Mouse (Mus musculus) brain, embryonic 14.5 days (tissue): ENCODE measurements around the gene Cirbp. TPM values are rescaled to one million over a fixed set of nuclear protein-coding genes. Genes with fewer than 3 reads are reported as not detected.

Experiments
- DNase-seq: peaks from one replicate; pipeline ENCODE4 v3.0.0-alpha.2; 2011; ENCODE audit warnings: low read depth
- CTCF ChIP-seq: fragments of 200-500 bp; IDR thresholded peaks from 2 replicates; pipeline ENCODE4 v1.5.1; 2012; ENCODE audit warnings: inconsistent platforms, mild to moderate bottlenecking, moderate library complexity, borderline replicate concordance; ENCODE audit not compliant: insufficient read depth, insufficient read length; ENCODE audit errors: extremely low read depth
- POLR2A ChIP-seq: fragments of 200-500 bp; IDR thresholded peaks from 2 replicates; pipeline ENCODE4 v1.6.1; 2012; ENCODE audit warnings: mild to moderate bottlenecking, inconsistent platforms, borderline replicate concordance; ENCODE audit not compliant: poor library complexity, insufficient read depth, insufficient read length, severe bottlenecking; ENCODE audit errors: extremely low read depth
- polyA plus RNA-seq: library from polyadenylated mRNA; depleted of rRNA; stranded (reverse); fragments of >200 nt; gene quantifications from 2 replicates; pipeline ENCODE4 v1.2.3, GENCODE M21; 2012

Cirbp gene
- polyA plus RNA-seq, 1 experiment = 381 TPM

DNA sequence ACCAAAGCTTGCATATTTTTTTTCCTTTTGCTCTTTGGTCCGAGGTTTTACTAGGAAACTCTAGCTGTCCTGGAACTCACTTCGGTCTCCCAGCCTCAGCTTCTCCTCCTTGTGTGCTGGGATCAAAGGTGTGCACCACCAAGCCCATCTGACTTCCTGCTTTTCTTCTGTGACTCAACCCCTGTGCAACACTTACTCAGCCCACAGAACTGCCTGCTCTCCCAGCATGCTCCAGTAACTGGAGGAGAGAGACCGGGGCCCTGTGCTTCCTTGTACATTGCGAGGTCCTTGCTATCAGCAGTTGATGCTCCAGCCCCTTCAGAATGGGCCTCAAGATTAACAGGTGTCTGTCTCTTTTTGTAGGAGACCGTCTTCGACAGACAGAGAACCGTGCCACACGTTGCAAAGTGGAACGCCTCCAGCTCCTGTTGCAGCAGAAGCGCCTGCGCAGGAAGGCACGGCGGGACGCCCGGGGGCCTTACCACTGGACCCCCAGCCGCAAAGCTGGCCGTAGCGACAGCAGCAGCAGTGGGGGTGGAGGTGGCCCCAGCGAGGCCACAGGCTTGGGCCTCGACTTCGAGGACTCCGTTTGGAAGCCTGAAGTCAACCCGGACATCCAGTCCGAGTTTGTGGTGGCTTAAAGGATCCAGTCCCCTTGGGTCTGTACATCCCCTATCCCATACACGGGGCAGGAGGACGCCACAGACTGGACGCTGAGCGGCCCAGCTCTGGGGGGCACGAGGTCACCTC lies 9.6 kb upstream of the Cirbp start:
- no peak for DNase-seq

GRCm38 (mm10) chr10:80156752-80157053 lies 9.1 kb upstream of the Cirbp start:
- TF ChIP-seq POLR2A = no peak
- no peak for TF ChIP-seq CTCF
- no peak for DNase-seq

More for the DNA sequence above, 9.6 kb upstream of the Cirbp start:
- TF ChIP-seq CTCF (no peak), POLR2A (no peak)

DNA sequence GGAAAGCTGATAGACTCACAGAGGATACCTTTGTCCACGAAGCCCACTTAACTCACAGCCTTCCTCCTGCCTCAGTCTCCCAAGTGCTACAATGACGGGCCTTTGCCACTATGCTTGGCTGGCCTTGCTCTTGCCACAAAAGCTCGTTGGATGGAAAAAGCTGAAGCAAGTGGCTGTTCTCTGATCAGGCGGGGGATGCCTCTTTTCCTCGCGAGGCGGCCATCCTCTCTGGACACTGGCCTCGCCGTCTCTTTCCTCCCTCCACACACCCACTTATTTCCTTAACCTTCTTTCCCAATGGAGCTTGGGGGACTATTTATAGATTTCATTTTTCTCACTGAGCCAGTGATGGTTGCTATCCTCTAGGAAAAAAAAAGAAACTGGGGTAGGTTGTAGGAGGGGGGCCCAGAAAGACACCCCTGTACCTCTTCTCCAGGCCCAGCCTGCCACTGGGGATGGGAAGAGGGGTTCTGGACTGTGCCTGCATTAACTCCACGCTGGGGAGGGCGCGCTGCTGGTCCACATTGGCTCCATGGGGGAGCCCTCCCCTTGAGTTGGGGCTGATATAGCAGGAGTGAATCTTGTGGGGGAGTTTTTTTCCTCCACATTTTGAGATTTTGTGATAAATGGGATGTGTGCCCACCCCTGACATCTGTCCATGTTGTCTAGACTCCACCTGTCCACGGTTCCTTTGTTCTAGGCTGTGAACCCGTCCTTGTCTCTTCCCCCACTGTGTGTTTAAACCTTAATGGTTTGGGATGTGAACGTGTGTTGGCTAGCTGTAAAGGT lies 8.4 kb upstream of the Cirbp start:
- TF ChIP-seq CTCF = no peak
- no peak for TF ChIP-seq POLR2A
- DNase-seq = no peak

GRCm38 (mm10) chr10:80158307-80158986 lies 7.3 kb upstream of the Cirbp start:
- DNase-seq = peak; percentile 73
- TF ChIP-seq POLR2A = 0 out of 2 replicates have a peak, but pooled peaks have one; percentile 9
- no peak for TF ChIP-seq CTCF

DNA sequence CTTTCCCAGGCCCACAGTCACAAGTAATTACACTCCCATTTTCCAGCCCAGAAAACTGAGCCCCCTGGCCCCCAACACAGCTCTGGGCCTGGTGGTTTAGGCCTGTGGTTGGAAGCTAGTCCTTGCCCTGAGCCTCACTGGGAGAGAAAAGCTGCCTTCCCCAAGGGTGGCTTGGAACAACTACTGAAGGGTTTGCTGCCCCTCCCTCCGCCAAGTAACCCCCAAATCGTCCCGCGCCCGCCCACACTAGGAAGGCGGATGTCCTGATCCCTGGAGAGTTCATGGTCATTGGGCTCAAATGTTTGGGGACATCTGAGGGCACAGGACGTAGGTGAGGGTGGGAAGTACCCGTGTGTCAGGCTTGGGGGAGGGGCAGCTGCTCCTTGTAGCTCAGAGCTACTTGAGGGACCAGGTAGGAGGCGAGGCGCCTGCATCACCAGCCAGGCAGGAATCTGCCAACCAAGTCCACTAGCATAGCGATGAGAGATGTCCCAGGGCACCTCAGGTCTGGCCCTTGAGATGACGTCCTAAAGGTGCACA lies 6.7 kb upstream of the Cirbp start:
- DNase-seq = peak; percentile 78

GRCm38 (mm10) chr10:80159561-80160454 lies 6.0 kb upstream of the Cirbp start:
- TF ChIP-seq POLR2A = no peak
- TF ChIP-seq CTCF = no peak
- DNase-seq = peak; percentile 99

More for the DNA sequence above, 6.7 kb upstream of the Cirbp start:
- no peak for TF ChIP-seq CTCF
- TF ChIP-seq POLR2A = no peak

DNA sequence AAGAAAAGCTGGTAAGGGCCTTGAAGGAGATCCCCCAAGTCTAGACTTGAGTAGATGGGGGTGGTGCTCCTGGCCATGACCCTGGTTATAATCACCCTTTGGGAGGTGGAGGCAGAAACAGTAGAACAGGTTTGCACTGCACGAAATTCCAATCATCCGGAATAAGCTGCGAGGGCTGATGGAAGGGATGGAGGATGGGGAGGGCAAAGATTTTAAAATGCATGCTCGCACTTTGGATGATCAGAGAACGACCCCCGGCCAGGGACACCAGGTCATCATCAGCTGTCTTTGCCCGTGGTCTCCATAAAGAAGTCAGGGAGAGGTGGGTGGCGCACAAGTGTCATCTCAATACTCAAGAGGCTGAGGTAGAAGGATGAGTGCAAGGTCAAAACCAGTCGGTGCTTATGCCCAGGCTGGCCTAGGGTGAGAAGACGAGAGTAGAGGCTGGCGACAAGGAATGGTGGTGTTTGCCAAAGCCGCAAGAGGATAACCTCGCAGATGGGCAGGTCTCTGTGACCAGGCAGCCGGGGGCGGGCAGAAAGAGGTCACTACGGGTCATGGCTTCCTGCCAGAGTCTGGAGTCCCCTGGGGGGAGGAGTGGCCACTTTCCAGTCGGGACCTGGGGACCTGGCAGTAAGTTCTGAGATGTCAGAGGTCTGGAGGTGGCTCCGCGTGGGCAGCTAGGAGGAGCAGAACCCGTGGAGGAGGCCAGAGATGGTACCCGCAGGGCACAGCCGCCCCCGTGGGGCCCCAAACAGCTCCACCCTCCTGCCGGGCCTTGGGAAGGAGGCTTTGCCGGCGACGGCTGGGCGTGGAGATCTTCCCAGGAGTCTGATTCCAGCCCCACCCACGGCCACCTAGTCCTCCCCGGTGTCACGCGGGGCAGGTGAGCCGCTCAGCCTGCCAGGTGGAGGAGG lies 5.1 kb upstream of the Cirbp start:
- DNase-seq = no peak
- TF ChIP-seq POLR2A (no peak), CTCF (no peak)

DNA sequence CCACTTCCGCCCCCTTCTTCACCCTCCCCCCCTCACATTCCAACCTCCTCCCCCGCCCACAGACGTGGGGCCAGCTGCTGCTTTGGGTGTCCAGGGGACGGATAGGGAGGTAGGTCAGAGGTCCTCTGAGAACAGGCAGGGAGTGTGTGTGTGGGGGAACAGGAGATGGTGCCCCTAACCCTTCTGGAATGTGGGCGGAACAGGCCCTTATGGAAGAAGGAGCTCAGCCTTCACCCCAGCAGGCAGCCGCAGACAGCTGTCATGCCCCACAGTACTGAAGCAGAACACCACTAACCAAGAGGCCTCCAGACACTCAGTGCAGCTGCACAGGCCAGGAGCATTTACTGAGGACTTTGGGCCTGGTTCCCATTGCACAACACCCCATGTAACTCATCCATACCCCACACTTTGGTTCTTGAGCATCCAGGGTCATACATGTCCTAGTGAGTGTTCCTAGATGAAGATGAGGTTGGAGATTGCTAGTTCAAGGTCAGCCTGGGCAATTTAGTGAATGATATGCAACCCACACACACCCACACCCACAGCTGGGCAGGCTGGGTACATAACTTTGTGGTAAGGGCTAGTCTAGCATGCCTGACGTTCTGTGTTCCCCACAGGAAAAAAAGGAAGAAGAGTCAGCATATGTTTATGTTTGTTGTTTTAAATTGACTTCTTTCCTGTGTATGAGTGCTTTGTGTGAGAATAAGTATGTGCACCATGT lies 4.1 kb upstream of the Cirbp start:
- DNase-seq = no peak
- TF ChIP-seq POLR2A = no peak
- TF ChIP-seq CTCF = no peak

GRCm38 (mm10) chr10:80162243-80162608 lies 3.6 kb upstream of the Cirbp start:
- no peak for DNase-seq
- TF ChIP-seq POLR2A = no peak
- no peak for TF ChIP-seq CTCF
